Mouse (Mus musculus) neural tube, embryonic 13.5 days (tissue): Measurements from ENCODE around the gene Spock1. TPM values are rescaled to one million over a fixed set of nuclear protein-coding genes. Genes with fewer than 3 reads are reported as not detected.
A peak's percentile ranks its signal among the peaks of the same experiment; 100 is the strongest.

Experiments
- ATAC-seq: fragments of 200-750 bp; cut with Nextera tagmentation; 2 replicates; pipeline ENCODE4 v1.8.0; 2017; ENCODE audit warnings: low read depth, mild to moderate bottlenecking, moderate TSS enrichment, moderate library complexity
- H3K27ac ChIP-seq: fragments of 300-500 bp; sonication (generic); replicated peaks from 2 replicates; pipeline ENCODE4 v1.5.1; 2015; ENCODE audit warnings: moderate library complexity, mild to moderate bottlenecking, inconsistent platforms
- H3K27me3 ChIP-seq: fragments of 300-500 bp; sonication (generic); 2 replicates; pipeline ENCODE4 v1.6.1; 2015; ENCODE audit warnings: mild to moderate bottlenecking, inconsistent platforms
- H3K36me3 ChIP-seq: fragments of 300-500 bp; sonication (generic); 2 replicates; pipeline ENCODE4 v1.6.1; 2015; ENCODE audit warnings: mild to moderate bottlenecking, inconsistent platforms
- H3K4me1 ChIP-seq: fragments of 300-500 bp; sonication (generic); replicated peaks from 2 replicates; pipeline ENCODE4 v1.6.1; 2015; ENCODE audit warnings: inconsistent platforms
- H3K4me2 ChIP-seq: fragments of 300-500 bp; sonication (generic); 2 replicates; pipeline ENCODE4 v1.6.1; 2015; ENCODE audit warnings: inconsistent platforms, mild to moderate bottlenecking, moderate library complexity
- H3K4me3 ChIP-seq: fragments of 300-500 bp; sonication (generic); 2 replicates; pipeline ENCODE4 v1.5.1; 2015; ENCODE audit warnings: mild to moderate bottlenecking, inconsistent platforms
- H3K9ac ChIP-seq: fragments of 300-500 bp; sonication (generic); 2 replicates; pipeline ENCODE4 v1.6.1; 2015; ENCODE audit warnings: moderate library complexity, mild to moderate bottlenecking, inconsistent platforms
- H3K9me3 ChIP-seq: fragments of 300-500 bp; sonication (generic); 2 replicates; pipeline ENCODE4 v1.6.1; 2016; ENCODE audit warnings: inconsistent platforms
- WGBS: fragments of 180-500 bp; shearing (Covaris S2); methylation state at CpG from one replicate; pipeline ENCODE4 v1.1.7; 2015; 5-methylcytosine and 5-hydroxymethylcytosine counted together
- polyA plus RNA-seq: library from polyadenylated mRNA; unstranded; fragments of >200 nt; fragmentation: Nextera tagmentation; extraction: Ambion mirVana; gene quantifications from 2 replicates; pipeline ENCODE4 v1.2.1, GENCODE M21; 2015

Spock1 gene
- polyA plus RNA-seq, 1 experiment from 2014 or later = 90.2 TPM

DNA sequence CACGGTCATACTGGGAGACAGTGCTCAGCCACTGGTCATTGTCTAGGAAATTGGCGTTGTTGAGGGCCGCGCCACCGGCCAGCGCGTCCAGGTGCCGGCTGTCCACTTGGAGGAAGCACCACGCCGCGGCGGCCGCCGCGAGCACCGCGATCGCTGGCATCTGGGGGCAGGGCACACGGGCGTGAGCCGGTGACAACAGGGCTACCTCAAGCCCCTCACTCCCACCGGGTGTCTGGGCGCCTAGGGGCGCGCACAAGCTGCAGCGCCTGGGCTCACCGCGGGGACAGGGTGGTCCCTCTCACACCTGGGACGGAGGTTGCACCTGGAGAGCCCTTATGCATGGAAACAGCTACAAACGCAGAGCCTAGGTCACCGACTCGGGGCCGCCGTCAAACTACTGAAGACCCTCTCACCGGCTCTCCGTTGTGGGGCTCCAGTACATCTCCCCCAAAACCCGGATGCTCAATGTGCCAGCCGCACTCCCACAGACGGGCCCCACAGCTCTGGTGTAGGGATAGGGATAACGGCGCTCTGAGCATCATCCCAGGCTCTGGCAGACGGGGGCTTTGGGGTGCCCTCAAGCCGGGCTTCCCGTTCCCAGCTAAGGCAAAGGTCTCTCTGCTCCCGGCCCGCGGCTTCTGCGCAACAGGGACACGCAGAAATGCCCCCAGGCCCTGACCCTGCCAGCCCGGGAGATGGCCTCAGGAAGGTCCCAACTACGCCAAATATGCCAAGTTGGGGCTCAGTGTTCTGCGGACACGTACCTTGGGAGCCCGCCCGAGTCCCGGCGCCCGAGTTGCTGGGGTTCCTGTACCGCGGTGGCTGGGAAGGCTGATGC, 485 bp downstream of the Spock1 start:
- peak overlapping the region; percentile 68 for H3K27ac ChIP-seq
- peak overlapping the region; percentile 69 for H3K4me2 ChIP-seq
- H3K9me3 ChIP-seq = no peaks in the 10 kb centered on the region
- peak overlapping the region; percentile 82 for H3K9ac ChIP-seq
- H3K27me3 ChIP-seq = peaks cover 18% of the 10 kb centered on the region
- peak; percentile 87 for ATAC-seq
- 1% methylated on average over 60 of the region's 60 CpGs for WGBS
- peak overlapping the region; percentile 74 for H3K4me3 ChIP-seq
- H3K36me3 ChIP-seq = peaks cover 14% of the 10 kb centered on the region; the same call in 1 of the 2 replicates
- H3K4me1 ChIP-seq = peaks cover 37% of the 10 kb centered on the region

DNA sequence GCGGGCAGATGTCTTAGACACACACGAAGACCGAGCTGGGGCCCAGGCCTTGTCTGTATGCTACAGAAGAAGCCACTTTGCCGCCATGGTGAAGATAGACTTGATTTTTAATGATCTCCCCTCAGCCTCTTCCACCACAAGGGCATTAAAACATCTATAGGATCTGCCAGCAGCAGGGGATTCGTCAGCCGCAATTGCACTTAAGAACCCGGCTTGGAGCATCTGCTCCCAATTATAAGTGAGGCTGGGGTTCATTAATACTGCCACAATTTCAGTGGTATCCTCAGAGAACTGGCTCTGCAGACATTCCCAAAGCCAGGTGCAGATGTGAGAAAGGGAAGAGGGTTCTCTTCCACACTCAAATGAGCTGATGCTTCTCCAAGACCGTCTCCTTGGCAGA, 13.5 kb downstream of the Spock1 start:
- ATAC-seq = no peak
- peaks cover 14% of the 10 kb centered on the region for H3K36me3 ChIP-seq
- H3K9me3 ChIP-seq = 0 out of 2 replicates have a peak, but pooled peaks cover 10% of the 10 kb centered on the region
- peaks cover 18% of the 10 kb centered on the region for H3K4me1 ChIP-seq
- no peak overlapping the region for H3K4me3 ChIP-seq
- peak overlapping the region; percentile 54 for H3K27ac ChIP-seq
- no peak overlapping the region for H3K9ac ChIP-seq
- WGBS = 61% methylated on average over 8 of the region's 8 CpGs
- no peaks in the 10 kb centered on the region for H3K27me3 ChIP-seq
- H3K4me2 ChIP-seq = no peak overlapping the region

DNA sequence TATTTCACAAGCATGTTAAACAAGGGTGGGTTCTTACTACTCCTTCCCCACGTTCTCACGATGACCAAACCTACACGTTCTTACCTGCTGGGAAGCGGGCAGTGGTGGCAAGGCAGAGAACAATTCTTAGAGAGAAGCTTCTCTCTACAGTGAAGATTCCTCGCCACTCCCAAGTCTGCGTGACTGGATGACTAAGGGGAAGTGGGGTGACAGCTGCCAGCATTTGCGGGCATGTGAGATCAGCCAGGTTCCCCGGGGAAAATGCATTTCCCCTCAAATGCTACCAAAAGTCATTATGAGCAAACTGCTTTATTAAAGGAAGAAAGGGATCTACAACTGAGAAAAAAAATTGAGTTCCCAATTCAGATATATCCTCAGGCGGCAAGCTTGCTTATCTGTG, 18.4 kb downstream of the Spock1 start:
- no peaks in the 10 kb centered on the region for H3K36me3 ChIP-seq
- H3K27ac ChIP-seq = 0 out of 2 replicates have a peak overlapping the region, but pooled peaks have one; percentile 3
- no peaks in the 10 kb centered on the region for H3K27me3 ChIP-seq
- WGBS = 72% methylated on average over 9 of the region's 9 CpGs
- no peak overlapping the region for H3K4me3 ChIP-seq
- H3K4me2 ChIP-seq = no peak overlapping the region
- no peaks in the 10 kb centered on the region for H3K9me3 ChIP-seq
- H3K4me1 ChIP-seq = peaks cover 23% of the 10 kb centered on the region
- H3K9ac ChIP-seq = no peak overlapping the region
- ATAC-seq = no peak

DNA sequence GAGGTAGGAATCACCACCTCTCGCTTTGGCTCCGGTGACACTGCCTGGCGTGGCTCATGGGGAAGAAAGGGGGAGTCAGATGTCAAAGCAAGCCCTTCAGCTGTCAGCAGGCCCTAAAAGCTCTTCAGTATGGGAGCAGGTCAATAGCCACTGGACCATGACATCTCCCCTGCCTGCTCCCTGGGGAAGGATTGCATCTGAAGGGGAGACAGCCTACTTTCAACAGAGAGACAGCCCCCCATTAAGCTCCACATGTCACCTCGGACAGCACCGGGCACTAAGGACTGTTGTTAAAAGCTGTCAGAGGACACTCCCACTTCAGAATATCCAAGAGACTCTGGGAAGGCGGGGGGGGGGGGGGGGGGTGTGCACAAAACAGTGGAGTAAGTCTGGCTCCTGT, 19.1 kb downstream of the Spock1 start:
- no peak for ATAC-seq
- 14% methylated on average over 6 of the region's 6 CpGs for WGBS

DNA sequence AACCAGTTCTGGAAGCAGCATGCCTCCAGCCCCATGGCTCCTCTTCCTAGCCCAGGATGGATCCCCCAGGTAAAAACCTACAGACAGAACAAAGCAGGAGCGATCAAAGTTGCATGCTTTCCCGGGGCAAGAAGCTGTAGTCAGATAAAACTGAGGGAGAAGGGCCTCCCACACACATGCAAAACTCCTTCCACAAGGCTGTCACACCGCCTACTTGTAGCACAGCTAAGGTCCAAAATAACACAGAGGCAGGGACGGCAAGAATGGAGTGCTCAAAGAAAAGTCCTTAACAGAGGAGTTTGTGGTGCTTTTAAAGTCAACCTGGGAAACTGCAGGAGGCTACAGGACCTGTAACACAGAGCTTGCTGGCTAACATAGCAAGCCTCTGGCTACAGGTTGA, 28.3 kb downstream of the Spock1 start:
- Histone ChIP-seq H3K36me3 (no peaks in the 10 kb centered on the region), H3K4me2 (no peak overlapping the region), H3K4me3 (no peak overlapping the region), H3K4me1 (peaks cover 49% of the 10 kb centered on the region), H3K9ac (no peak overlapping the region), H3K27me3 (no peaks in the 10 kb centered on the region), H3K27ac (no peak overlapping the region), H3K9me3 (no peaks in the 10 kb centered on the region)
- 69% methylated on average over 4 of the region's 4 CpGs for WGBS
- ATAC-seq = no peak

More for the DNA sequence above, 19.1 kb downstream of the Spock1 start:
- no peak overlapping the region for H3K27ac ChIP-seq
- H3K9ac ChIP-seq = no peak overlapping the region
- H3K27me3 ChIP-seq = no peaks in the 10 kb centered on the region
- H3K4me3 ChIP-seq = no peak overlapping the region
- peaks cover 17% of the 10 kb centered on the region for H3K4me1 ChIP-seq
- no peaks in the 10 kb centered on the region for H3K36me3 ChIP-seq
- no peak overlapping the region for H3K4me2 ChIP-seq
- no peaks in the 10 kb centered on the region for H3K9me3 ChIP-seq

DNA sequence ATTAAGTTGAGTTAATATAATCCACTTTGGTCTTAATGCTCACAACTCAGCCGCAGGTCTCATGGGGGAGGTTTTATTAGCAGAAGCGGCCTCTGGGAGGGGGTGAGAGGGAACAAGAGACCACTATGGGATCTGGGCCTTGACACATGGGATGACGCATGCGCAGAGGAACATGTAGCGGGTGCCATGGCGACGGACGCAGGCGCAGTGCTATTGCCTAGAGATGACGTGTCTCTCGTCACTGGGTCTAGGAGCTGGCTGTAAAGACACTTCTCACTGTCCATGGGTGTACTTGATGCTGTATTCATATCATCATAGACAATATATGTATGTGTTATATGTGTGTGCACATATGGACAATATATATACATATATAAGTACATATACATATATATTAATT, 29.3 kb downstream of the Spock1 start:
- Histone ChIP-seq H3K36me3 (no peaks in the 10 kb centered on the region), H3K27ac (0 out of 2 replicates have a peak overlapping the region, but pooled peaks have one; percentile 10), H3K27me3 (no peaks in the 10 kb centered on the region), H3K4me3 (no peak overlapping the region), H3K4me1 (peaks cover 49% of the 10 kb centered on the region), H3K9ac (no peak overlapping the region), H3K4me2 (no peak overlapping the region), H3K9me3 (no peaks in the 10 kb centered on the region)
- 74% methylated on average over 11 of the region's 11 CpGs for WGBS
- peak; percentile 71; the same call in 1 of the 2 replicates for ATAC-seq

DNA sequence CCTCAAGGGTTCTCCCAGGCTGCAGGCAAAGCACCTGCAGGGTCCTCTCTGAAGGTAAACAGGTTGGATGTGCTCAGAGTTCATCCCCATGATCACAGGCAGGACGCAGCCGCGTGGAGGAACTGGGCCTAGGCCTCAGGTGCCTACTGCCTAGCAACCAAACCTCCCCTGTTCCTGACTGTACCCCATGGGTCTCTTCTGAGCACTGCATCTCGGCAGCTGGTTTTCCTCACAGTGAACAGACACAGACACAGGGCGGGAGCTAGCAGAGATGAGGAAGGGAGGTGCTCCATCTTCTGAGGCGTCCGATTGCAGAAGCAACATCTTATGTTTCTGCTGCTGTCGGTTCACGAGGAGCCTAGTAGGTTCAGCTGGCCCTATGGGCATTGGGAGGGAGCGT, 30.4 kb downstream of the Spock1 start:
- Histone ChIP-seq H3K9me3 (no peaks in the 10 kb centered on the region), H3K9ac (no peak overlapping the region), H3K4me3 (no peak overlapping the region), H3K27me3 (no peaks in the 10 kb centered on the region), H3K4me2 (no peak overlapping the region), H3K27ac (peak overlapping the region; percentile 62), H3K4me1 (peaks cover 46% of the 10 kb centered on the region), H3K36me3 (no peaks in the 10 kb centered on the region)
- ATAC-seq = peak; percentile 26; the same call in 1 of the 2 replicates
- 66% methylated on average over 10 of the region's 10 CpGs for WGBS

DNA sequence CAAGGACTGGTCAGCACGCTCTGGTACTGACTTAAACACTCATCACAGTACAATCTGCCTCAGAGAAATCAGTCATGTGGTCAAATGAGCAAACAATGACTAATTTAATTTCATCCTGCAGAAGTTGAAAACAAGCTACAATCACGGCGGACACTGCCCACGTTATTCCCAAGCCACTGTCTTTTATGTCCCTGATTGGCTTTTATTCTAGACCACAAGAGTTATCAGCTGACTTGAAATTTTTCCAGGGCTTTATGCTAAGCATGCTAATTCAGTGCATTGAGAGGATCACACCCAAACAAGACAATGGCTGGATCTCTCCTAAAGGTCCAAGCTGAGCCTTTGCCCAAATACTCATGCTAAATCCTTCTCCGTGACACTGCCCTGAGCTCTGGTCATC, 31.2 kb downstream of the Spock1 start:
- no peaks in the 10 kb centered on the region for H3K9me3 ChIP-seq
- H3K4me2 ChIP-seq = no peak overlapping the region
- peaks cover 39% of the 10 kb centered on the region for H3K4me1 ChIP-seq
- no peak overlapping the region for H3K27ac ChIP-seq
- 72% methylated on average over 5 of the region's 5 CpGs for WGBS
- no peaks in the 10 kb centered on the region for H3K36me3 ChIP-seq
- H3K4me3 ChIP-seq = no peak overlapping the region
- no peak for ATAC-seq
- H3K27me3 ChIP-seq = no peaks in the 10 kb centered on the region
- no peak overlapping the region for H3K9ac ChIP-seq

DNA sequence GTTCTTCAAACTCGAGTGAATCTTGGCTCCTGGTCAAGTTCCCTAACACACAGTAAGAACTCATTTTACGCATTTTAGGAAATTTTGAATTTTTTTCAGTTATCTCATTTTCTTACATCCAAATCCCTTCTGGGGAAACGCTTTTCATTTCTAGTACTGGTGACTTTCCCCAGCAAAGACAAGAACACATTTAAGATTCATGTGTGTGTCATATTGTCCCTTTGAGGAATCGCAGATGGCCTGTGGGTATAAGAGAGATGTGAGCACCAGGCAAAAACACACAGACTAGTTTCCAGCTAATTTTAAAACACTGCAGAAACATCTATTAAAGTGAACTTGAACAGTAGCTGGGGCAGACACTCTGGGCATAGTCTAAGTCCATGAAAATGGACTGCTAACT, 38.1 kb downstream of the Spock1 start:
- no peaks in the 10 kb centered on the region for H3K36me3 ChIP-seq
- no peak overlapping the region for H3K4me2 ChIP-seq
- no peak overlapping the region for H3K4me3 ChIP-seq
- no peak overlapping the region for H3K9ac ChIP-seq
- H3K4me1 ChIP-seq = no peaks in the 10 kb centered on the region
- no peaks in the 10 kb centered on the region for H3K27me3 ChIP-seq
- 86% methylated on average over 4 of the region's 4 CpGs for WGBS
- H3K9me3 ChIP-seq = no peaks in the 10 kb centered on the region
- no peak overlapping the region for H3K27ac ChIP-seq
- no peak for ATAC-seq

DNA sequence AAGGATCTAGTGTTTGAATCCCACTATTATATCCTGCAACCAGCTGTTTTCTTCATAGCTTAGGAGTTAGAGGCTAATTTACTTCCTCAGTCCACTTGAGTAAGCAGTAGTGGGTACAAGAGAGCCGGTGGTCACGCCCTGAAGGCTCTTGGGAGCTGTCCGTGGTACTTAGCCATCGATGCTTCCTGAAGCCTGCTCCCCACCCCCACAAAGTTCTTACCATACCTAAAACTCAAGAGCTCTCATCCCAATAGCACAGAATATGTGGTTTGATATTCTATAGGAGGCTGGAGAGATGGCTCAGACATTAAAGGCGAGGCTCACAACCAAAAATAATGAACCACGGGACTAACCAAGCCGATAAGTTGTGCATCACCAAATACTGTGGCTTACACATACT, 40.5 kb downstream of the Spock1 start:
- H3K9me3 ChIP-seq = no peaks in the 10 kb centered on the region
- 62% methylated on average over 7 of the region's 7 CpGs for WGBS
- H3K4me3 ChIP-seq = no peak overlapping the region
- no peaks in the 10 kb centered on the region for H3K27me3 ChIP-seq
- peaks cover 8% of the 10 kb centered on the region for H3K4me1 ChIP-seq
- H3K36me3 ChIP-seq = no peaks in the 10 kb centered on the region
- H3K9ac ChIP-seq = no peak overlapping the region
- ATAC-seq = no peak
- no peak overlapping the region for H3K27ac ChIP-seq
- H3K4me2 ChIP-seq = no peak overlapping the region

DNA sequence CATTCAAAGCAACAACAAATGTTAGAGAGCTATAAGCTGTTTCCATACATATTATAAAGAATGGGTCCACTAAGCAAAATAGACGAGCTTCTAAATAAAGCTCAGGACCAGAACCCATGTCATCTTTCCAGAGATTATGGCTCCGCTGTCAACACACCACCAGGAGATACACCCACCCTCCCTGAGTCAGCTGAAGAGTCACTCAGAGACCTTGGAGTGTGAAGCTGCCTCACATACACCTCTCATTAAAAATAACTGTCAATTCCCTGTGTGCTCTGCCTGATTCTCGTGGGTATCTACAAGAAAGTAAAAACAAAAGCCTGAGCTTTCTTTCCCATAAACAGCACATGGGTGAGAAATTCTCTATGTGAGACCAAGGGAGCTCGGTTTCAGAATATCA, 43.1 kb downstream of the Spock1 start:
- Histone ChIP-seq H3K4me1 (peaks cover 8% of the 10 kb centered on the region), H3K27me3 (no peaks in the 10 kb centered on the region), H3K9me3 (no peaks in the 10 kb centered on the region), H3K4me2 (no peak overlapping the region), H3K27ac (no peak overlapping the region), H3K9ac (no peak overlapping the region), H3K4me3 (no peak overlapping the region), H3K36me3 (no peaks in the 10 kb centered on the region)
- ATAC-seq = no peak
- WGBS = 80% methylated on average over 4 of the region's 4 CpGs

DNA sequence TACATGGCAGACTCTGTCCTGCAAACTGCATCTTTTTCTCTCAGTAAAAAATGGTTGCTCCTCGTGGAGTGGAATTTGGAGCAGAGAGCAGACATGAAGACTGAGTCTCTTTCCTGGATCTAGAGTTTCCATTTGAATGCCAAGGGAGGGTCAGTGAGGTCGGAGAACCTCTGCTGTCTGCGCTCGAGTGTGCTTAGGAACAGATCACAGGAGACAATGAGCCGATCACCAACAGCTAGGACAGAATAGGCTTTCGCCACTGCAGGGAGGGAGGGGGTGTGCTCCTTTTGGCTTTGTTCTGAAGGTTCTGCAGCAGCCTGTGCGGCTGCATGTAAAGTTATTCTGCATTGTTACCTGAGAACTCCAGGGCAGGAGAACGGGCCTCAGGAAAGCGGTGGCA, 49.6 kb downstream of the Spock1 start:
- H3K36me3 ChIP-seq = no peaks in the 10 kb centered on the region
- H3K4me2 ChIP-seq = no peak overlapping the region
- H3K4me1 ChIP-seq = peaks cover 44% of the 10 kb centered on the region
- WGBS = 29% methylated on average over 9 of the region's 9 CpGs
- no peaks in the 10 kb centered on the region for H3K27me3 ChIP-seq
- H3K4me3 ChIP-seq = no peak overlapping the region
- 0 out of 2 replicates have a peak overlapping the region, but pooled peaks have one; percentile 3 for H3K9ac ChIP-seq
- no peak for ATAC-seq
- H3K9me3 ChIP-seq = no peaks in the 10 kb centered on the region
- H3K27ac ChIP-seq = no peak overlapping the region; the same call in 1 of the 2 replicates

DNA sequence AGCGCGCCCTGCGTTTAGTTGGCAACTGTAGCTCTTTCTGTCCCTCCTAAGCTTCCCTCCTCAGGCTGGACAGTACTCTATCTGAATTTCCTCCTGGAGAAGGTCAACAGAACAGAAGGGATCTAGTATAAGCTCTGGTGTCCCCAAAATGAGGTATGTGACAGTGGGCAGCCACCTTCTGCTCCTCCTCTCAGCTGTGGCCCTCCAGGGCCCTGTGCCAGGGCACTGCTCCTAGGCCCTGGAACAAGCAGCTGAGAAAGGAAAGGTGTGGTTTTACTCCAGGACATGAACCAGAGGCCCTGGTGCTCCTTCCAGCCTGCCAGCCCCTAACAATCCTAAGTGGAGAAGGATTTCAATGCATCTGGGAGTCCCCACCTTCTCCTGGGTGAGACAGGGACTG, 51.1 kb downstream of the Spock1 start:
- Histone ChIP-seq H3K27me3 (no peaks in the 10 kb centered on the region), H3K9me3 (no peaks in the 10 kb centered on the region), H3K9ac (no peak overlapping the region), H3K4me3 (no peak overlapping the region), H3K36me3 (no peaks in the 10 kb centered on the region), H3K4me1 (peaks cover 38% of the 10 kb centered on the region), H3K4me2 (no peak overlapping the region), H3K27ac (no peak overlapping the region)
- ATAC-seq = no peak
- WGBS = 76% methylated on average over 3 of the region's 3 CpGs
